Mouse (Mus musculus) adrenal gland, postnatal 25 days (tissue): ENCODE data around the gene Tmem63b. TPM values are rescaled to one million over a fixed set of nuclear protein-coding genes. Genes with fewer than 3 reads are reported as not detected.

Experiments
- DNase-seq: peaks from one replicate; pipeline ENCODE4 v3.0.0; 2021; ENCODE audit warnings: mixed read lengths
- total RNA-seq: library from RNA; stranded (reverse); gene quantifications from 2 replicates; pipeline ENCODE4 v1.2.3, GENCODE M21; 2021

Tmem63b gene
- total RNA-seq, 1 experiment from 2014 or later, result 51.6 TPM

DNA sequence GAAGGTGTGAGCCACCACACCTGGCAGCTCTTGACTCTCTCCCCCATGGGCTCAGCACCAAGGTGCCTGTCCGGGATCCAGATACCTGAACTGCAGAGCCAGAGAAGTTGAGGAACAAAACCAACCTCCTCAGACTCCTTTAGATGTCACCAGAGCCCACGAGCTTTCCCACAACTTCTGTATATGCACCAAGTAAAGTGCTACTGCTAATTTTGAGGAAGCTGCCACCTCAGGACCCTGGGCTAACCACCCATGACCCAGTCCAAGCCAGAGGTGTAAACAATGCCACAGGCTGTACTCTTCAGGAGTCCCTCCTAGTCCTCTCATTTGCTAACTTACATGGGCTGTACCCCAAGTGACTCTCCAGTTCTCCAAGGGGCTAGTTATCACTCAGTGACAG, 14.1 kb downstream of the Tmem63b start:
- no peak for DNase-seq

GRCm38 (mm10) chr17:45671821-45672220, 14.9 kb downstream of the Tmem63b start:
- no peak for DNase-seq

DNA sequence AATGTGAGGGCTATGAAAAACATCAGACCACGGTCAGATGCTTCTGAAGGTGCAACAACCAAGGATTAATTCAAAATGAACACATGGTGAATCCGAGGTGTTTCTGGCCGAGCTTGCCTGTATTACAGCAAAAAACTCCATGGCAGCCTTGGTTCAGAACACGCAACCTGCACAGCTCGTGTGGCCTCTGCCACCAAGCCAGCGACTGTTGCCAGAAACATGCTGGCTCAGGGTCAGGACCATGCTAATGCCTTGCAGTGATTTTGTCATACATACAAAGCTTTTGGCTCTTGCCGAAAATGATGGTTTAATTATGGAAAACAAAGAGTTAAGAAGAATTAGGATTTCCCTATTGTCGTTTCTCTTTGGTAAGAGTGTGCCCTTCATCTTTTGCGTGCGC, 18.7 kb downstream of the Tmem63b start:
- DNase-seq, result no peak

- no peak for DNase-seq
Observed at GRCm38 (mm10) chr17:45667481-45667880, 19.2 kb downstream of the Tmem63b start.

DNA sequence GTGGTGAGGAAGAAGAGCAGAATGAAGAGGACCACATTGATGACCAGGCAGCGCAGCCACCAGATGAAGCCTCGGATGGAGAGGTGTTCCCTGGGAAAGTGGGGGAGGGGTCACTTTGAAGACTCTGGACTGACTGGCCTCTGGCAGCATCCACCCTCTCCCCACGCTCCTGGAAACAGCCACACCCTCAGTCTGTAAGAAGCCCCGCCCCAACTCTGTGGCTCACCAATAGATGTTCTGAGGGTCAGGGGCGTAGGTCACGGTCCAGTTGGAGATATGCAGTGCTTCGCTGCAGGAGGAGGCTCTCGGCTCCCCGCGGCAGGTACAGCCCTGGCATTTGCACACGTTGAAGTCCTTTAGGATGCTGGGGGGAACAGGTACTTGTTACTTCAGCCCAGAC, 20.6 kb downstream of the Tmem63b start:
- DNase-seq, result no peak

DNA sequence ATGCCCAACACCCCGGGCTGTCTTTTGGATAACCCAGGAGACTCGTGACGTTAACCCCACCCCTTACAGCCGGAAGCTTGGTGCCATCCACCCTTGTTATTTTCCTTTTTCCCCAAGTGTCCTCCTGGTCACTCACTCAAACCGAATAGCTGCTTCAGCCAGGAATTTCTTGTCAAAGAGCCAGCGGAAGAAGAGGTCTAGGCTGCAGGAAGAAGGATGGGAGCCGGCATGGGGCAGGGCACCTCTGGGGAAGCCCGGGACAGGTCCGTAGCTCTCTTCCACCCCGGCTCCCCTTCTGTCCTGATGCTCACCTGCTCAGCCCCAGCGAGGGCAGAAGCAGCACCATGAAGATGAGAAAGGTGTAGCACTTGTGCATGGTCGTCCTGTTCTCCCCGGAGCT, 22.1 kb downstream of the Tmem63b start:
- DNase-seq, result no peak

DNA sequence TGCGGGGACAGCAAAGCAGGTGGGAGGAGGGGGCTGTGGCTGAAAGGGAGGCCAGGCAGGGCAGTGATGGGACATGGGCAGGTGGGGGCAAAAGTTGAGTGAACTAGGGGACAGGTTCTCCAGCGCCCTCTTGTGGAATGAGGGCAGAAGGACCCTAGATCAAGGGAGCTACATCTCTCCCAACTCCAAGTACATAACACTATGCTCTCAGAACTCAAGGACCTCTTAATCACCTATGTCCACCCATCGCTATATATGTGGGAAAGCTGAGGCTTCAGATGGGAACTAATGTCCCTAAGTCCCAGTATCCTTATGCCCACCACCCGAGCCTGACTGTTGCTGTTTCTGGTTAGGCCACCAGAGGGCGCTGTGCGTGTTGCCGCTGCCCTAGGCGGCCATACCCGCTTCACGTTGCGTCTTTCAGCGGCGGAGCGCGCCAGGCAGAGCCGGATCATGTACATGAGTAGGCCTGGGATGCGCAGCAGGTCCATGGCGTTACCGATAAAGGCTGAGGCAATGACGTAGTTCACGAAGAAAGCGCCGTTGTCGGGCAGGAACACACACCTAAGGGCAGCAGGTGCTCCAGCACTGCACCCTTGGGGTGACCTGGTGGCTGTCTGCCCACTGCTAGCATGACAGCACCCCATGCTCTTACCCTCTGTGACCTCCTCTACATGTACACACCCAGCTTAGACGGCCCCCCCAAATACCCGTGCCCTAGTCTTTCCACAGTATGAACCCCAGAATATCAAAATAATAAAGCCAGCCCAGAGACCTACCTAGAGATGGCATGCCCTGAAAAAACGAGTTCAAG, 23.4 kb downstream of the Tmem63b start:
- peak; percentile 77 for DNase-seq

- no peak for DNase-seq
Observed at GRCm38 (mm10) chr17:45659225-45659624, 27.5 kb downstream of the Tmem63b start, which contains the start of gene Capn11. TSS of gene Capn11 (minus strand) at chr17:45659325.

GRCm38 (mm10) chr17:45655820-45656219, 30.9 kb downstream of the Tmem63b start:
- DNase-seq, result no peak

- no peak for DNase-seq
Observed at GRCm38 (mm10) chr17:45653233-45653632, 33.5 kb downstream of the Tmem63b start.

DNA sequence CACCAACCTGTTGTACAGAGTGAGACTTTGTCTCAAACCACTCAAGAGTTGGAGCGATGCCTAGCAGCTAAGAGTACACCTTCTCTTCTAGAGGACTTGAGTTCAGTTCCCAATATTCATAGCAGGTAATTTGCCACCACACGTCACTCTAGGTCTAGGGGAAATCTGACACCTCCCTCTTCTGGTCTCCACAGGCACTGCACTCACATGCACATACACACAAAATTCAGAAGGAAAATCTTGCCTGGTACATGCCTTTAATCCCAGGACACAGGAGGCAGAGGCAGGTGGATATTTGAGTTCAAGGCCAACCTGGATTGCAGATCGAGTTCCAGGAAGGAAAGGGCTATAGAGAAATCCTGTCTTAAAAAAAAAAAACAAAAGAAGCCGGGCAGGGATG, 42.5 kb downstream of the Tmem63b start:
- no peak for DNase-seq

DNA sequence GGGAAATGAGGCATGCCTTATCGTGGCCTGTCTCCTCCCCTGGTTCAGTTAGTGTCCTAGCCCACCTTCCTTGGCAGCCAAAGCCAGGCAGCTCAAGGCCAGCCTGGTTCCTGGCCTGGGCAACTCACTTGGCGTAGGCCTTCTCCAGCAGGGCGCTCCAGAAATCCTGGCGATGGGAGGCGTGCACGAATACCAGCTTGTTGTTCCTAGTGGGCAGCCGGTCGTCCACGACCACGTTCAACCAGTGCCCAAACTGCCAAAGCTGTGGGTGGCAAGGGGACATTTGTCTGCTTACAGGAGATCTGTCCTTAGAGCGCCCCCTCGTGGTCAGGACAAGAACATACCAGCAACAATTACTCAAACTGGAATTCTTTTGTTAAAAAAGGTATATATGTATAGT, 44.0 kb downstream of the Tmem63b start:
- peak; percentile 76 for DNase-seq

DNA sequence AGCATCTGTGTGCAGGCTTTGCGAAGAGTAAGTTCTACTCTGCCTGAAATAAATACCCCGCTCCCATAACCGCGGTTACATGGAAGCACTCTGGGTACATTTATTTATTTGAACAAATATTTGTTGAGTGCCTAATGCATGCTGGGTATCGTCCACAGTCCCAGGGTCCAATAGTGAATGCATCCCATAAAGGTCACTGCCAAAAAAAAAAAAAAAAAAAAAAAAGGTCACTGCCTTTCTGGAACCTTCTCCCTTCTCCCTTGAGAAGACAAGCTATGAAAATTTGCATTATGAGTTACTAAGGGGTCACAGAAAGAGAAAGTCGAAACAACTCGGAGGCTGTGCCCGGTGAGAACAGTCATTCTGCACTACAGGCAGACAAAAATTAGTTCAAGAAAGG, 44.7 kb downstream of the Tmem63b start:
- no peak for DNase-seq

- no peak for DNase-seq
Observed at GRCm38 (mm10) chr17:45638596-45639295, 48.0 kb downstream of the Tmem63b start.

- no peak for DNase-seq
Observed at GRCm38 (mm10) chr17:45634033-45634432, 52.7 kb downstream of the Tmem63b start.

GRCm38 (mm10) chr17:45631940-45632339, 54.8 kb downstream of the Tmem63b start:
- DNase-seq, result no peak

DNA sequence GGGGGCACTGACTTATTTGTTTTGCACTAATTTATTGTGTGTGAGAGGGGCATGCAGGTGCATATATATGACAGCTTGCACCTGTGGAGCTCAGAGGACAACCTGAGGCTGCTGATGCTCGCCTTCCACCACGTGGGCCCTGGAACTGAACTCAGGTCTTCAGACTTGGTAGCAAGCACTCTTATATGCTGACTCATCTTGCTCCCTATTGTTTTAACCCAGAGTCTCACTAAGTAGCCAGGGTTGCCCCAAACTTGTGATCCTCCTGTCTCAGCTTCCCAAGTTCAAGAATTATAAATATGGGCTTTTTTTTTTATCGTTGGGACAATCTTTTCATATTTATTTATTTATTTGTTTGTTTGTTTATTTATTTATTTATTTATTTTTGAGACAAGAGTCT, 55.7 kb downstream of the Tmem63b start:
- no peak for DNase-seq

DNA sequence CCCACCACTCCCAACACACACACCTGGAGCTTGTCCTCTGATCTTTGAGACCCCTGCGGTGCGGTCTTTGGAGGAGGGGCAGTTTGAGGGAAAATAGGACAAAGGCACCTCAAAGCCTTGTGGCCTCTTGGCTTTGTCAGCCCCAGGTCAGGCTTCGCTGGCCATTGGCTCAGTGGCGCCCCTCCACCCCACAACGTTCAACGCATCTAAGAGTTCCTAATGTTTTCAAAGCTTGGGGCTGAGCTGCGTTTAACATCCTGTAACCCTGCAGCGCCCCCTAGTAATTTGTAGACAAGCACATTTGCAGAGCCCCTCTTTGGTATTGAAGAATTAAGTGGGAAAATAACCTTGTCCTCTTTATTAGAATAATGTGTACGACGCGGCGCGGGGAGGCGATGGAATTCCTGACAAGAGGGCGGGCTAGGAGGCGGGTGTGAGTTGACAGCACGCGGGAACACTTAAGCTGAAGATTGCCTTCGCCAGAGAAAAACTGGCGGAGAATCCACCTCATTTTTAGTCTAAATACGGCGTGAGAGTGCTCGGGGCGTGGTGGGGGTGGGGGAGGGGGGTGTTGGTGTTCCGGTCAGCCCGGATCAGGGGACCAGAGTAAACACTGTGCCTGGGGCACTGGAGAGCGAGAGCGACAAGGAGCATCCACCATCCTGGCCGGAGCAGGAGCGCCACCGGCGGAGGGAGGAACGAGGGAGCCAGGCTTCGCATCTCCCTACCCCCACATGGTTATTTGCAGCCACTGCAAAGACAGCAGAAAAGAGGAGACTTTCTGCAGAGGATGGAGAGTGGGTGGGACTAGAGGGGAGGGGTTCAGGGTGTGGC, 56.6 kb downstream of the Tmem63b start:
- DNase-seq, result peak; percentile 59

DNA sequence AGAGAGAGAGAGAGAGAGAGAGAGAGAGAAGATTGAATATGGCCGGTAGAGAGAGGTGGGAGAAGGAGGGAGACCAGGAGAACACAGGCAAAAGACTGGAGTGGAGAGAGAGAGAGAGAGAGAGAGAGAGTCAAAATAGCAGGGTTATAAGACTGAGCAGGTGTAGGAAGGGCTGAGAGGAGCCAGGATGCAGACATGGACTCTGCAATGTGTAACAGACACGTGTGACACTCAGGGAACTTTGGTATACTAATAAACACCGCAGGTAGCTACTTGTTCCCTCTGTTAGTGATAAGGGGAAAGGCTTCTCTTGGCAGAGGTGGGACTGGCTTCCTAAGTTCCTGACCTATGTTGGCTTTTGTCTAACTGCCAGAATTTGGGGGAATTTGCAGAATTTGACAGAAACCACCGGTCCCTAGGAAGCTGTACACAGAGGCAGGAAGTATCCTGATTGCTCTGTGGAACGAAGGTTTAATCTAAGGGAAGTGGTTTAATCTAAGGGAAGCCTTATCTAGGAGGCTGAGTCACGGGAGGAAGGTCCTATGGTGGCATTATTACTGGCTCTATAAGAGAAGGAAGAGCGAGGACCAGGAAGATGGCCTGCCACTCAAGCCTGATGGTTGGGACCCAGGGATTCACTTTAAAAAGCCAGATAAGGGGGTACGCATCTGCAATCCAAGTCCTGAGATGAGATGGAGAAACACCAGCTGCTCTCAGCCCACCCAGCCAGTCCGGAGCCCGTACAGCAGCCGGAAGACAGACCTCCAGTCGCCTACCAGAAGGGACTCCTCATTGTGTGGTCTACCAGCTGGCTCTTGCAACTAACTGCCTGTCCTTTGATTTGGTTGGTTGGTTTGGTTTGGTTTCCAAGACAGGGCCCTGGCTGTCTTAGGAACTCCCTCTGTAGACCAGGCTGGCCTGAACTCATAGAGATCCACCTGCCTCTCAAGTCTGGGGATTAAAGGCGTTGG, 57.5 kb downstream of the Tmem63b start:
- DNase-seq, result no peak

GRCm38 (mm10) chr17:45628160-45628559, 58.5 kb downstream of the Tmem63b start:
- no peak for DNase-seq

- DNase-seq, result peak; percentile 32
Observed at GRCm38 (mm10) chr17:45626577-45627134, 60.0 kb downstream of the Tmem63b start.
